Mouse (Mus musculus): ENCODE results near the gene Adamts7.

Gene Adamts7

GRCm38 (mm10) chr9:90253181-90253580, 90.3 kb downstream of the Adamts7 start:
- DNase-seq (ENCODE audit: inconsistent age in 2 of 2, low spot score in 1 of 2), result no peak

- no peak for DNase-seq (ENCODE audit: inconsistent age in 2 of 2, low spot score in 1 of 2)
Measured at GRCm38 (mm10) chr9:90255844-90256405, 93.1 kb downstream of the Adamts7 start.

GRCm38 (mm10) chr9:90257220-90257619, 94.4 kb downstream of the Adamts7 start:
- DNase-seq (ENCODE audit: inconsistent age in 2 of 2, low spot score in 1 of 2), result no peak
